Mouse (Mus musculus): ENCODE measurements around the gene Lmo4. TPM values are rescaled to one million over a fixed set of nuclear protein-coding genes. Genes with fewer than 3 reads are reported as not detected.

Lmo4 gene
- total and polyA plus RNA-seq, 2 experiments from 2014 or later: 234 to 256 TPM

GRCm38 (mm10) chr3:144203988-144204412, 1.0 kb downstream of the Lmo4 start:
- H3K4me2 ChIP-seq (ENCODE audit: low read depth): peak overlapping the region; percentile 92
- peak; percentile 54 for DNase-seq

GRCm38 (mm10) chr3:144203259-144203987, 1.6 kb downstream of the Lmo4 start:
- H3K36me3 ChIP-seq (ENCODE audit: insufficient read depth): no peaks in the 10 kb centered on the region
- H3K4me2 ChIP-seq (ENCODE audit: low read depth): peak overlapping the region; percentile 92
- no peaks in the 10 kb centered on the region for H3K9me3 ChIP-seq (ENCODE audit: low read length)
- no peak for TF ChIP-seq CTCF (IDR thresholded peaks at IDR 0.05; ENCODE audit: low read depth)
- H3K4me3 ChIP-seq (ENCODE audit: low read depth, low read length): peak overlapping the region; percentile 90
- ATAC-seq: no peak
- peaks cover 6% of the 10 kb centered on the region; the same call in 1 of the 2 replicates for H3K4me1 ChIP-seq (ENCODE audit: insufficient read depth)
- H3K27ac ChIP-seq (ENCODE audit: low read depth, low read length): peak overlapping the region; percentile 94
- H3K9ac ChIP-seq: peak overlapping the region; percentile 96
- 1% methylated on average over 15 of the region's 15 CpGs for WGBS
- DNase-seq: peak; percentile 54
- H3K27me3 ChIP-seq (ENCODE audit: insufficient read depth, low read length): no peaks in the 10 kb centered on the region

More at GRCm38 (mm10) chr3:144203988-144204412, 1.0 kb downstream of the Lmo4 start:
- Histone ChIP-seq H3K27ac (ENCODE audit: low read depth, low read length) (peak overlapping the region; percentile 94), H3K9me3 (ENCODE audit: low read length) (no peaks in the 10 kb centered on the region), H3K4me1 (ENCODE audit: insufficient read depth) (peaks cover 6% of the 10 kb centered on the region; the same call in 1 of the 2 replicates), H3K36me3 (ENCODE audit: insufficient read depth) (no peaks in the 10 kb centered on the region), H3K4me3 (ENCODE audit: low read depth, low read length) (peak overlapping the region; percentile 90), H3K27me3 (ENCODE audit: insufficient read depth, low read length) (no peaks in the 10 kb centered on the region), H3K9ac (peak overlapping the region; percentile 96)
- no peak for ATAC-seq
- 2% methylated on average over 5 of the region's 5 CpGs for WGBS
- TF ChIP-seq CTCF (IDR thresholded peaks at IDR 0.05; ENCODE audit: low read depth): no peak

- Histone ChIP-seq H3K4me1 (ENCODE audit: insufficient read depth) (peaks cover 6% of the 10 kb centered on the region; the same call in 1 of the 2 replicates), H3K4me3 (ENCODE audit: low read depth, low read length) (peak overlapping the region; percentile 90), H3K4me2 (ENCODE audit: low read depth) (peak overlapping the region; percentile 92), H3K27me3 (ENCODE audit: insufficient read depth, low read length) (no peaks in the 10 kb centered on the region), H3K9ac (peak overlapping the region; percentile 96), H3K36me3 (ENCODE audit: insufficient read depth) (no peaks in the 10 kb centered on the region), H3K9me3 (ENCODE audit: low read length) (no peaks in the 10 kb centered on the region), H3K27ac (ENCODE audit: low read depth, low read length) (peak overlapping the region; percentile 94)
- TF ChIP-seq CTCF (IDR thresholded peaks at IDR 0.05; ENCODE audit: low read depth): no peak
- DNase-seq: peak; percentile 35
- WGBS: 2% methylated on average over 14 of the region's 14 CpGs
- no peak for ATAC-seq
Measured at GRCm38 (mm10) chr3:144202574-144203258, 2.3 kb downstream of the Lmo4 start.

DNA sequence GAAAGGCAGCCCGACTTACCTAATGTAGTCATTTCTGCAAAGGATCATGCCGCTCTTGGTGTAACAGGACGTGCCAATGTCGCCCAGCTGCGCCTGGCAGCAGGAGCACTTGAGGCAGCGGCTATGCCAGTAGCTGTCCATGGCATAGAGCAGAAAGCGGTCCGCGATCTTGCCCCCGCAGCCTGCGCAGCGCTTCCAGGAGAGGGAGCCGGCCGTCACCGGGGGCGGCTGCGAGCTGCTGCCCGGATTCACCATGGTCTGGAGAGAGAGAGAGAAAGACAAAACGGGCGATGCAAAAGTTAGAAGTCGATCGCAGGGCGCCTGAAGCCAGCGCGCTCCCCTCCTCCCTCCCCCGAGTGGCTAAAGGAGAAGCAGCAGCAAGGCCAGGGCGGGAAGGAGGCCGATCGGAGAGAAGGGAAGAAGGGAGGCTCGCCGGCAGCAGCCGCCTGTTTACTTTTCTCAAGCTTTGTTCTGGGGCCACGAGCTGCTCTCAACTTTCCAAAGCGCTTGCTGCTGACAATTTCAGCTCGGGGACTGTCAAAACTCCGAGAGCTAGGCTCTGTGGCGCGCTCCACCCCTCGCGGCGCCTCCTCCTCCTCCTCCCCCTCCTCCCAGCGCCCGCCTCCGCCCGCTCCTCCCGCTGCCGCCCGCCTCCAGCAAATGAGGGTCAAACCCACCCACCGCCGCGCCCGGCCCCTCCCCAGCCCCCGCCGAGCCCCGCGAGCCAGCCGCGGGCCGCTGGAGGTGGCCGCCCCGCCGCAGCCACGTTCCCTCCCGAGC, 3.0 kb downstream of the Lmo4 start:
- DNase-seq (peak; percentile 81), ATAC-seq (peak; percentile 18)
- no peaks in the 10 kb centered on the region for H3K27me3 ChIP-seq (ENCODE audit: insufficient read depth, low read length)
- peak overlapping the region; percentile 92 for H3K4me2 ChIP-seq (ENCODE audit: low read depth)
- WGBS: 1% methylated on average over 59 of the region's 64 CpGs
- H3K27ac ChIP-seq (ENCODE audit: low read depth, low read length): peak overlapping the region; percentile 94
- H3K9ac ChIP-seq: peak overlapping the region; percentile 96
- TF ChIP-seq CTCF (IDR thresholded peaks at IDR 0.05; ENCODE audit: low read depth): peak; percentile 17; the same call in 1 of the 2 replicates
- H3K36me3 ChIP-seq (ENCODE audit: insufficient read depth): no peaks in the 10 kb centered on the region
- H3K9me3 ChIP-seq (ENCODE audit: low read length): no peaks in the 10 kb centered on the region
- H3K4me3 ChIP-seq (ENCODE audit: low read depth, low read length): peak overlapping the region; percentile 90
- H3K4me1 ChIP-seq (ENCODE audit: insufficient read depth): peaks cover 6% of the 10 kb centered on the region; the same call in 1 of the 2 replicates

- no peak overlapping the region for H3K4me3 ChIP-seq (ENCODE audit: low read depth, low read length)
- WGBS: 82% methylated on average over 13 of the region's 13 CpGs
- peaks cover 31% of the 10 kb centered on the region; the same call in 1 of the 2 replicates for H3K36me3 ChIP-seq (ENCODE audit: insufficient read depth)
- no peaks in the 10 kb centered on the region for H3K9me3 ChIP-seq (ENCODE audit: low read length)
- no peaks in the 10 kb centered on the region for H3K4me1 ChIP-seq (ENCODE audit: insufficient read depth)
- no peak for DNase-seq
- no peak for ATAC-seq
- no peaks in the 10 kb centered on the region for H3K27me3 ChIP-seq (ENCODE audit: insufficient read depth, low read length)
- H3K27ac ChIP-seq (ENCODE audit: low read depth, low read length): no peak overlapping the region
- H3K4me2 ChIP-seq (ENCODE audit: low read depth): no peak overlapping the region
- H3K9ac ChIP-seq: no peak overlapping the region
- no peak for TF ChIP-seq CTCF (IDR thresholded peaks at IDR 0.05; ENCODE audit: low read depth)
Measured at GRCm38 (mm10) chr3:144185327-144186152, 19.5 kb downstream of the Lmo4 start.

GRCm38 (mm10) chr3:144184918-144185317, 20.1 kb downstream of the Lmo4 start:
- Histone ChIP-seq H3K4me1 (ENCODE audit: insufficient read depth) (no peaks in the 10 kb centered on the region), H3K4me2 (ENCODE audit: low read depth) (no peak overlapping the region), H3K4me3 (ENCODE audit: low read depth, low read length) (no peak overlapping the region), H3K9ac (no peak overlapping the region), H3K27ac (ENCODE audit: low read depth, low read length) (no peak overlapping the region), H3K36me3 (ENCODE audit: insufficient read depth) (peaks cover 25% of the 10 kb centered on the region; the same call in 1 of the 2 replicates), H3K9me3 (ENCODE audit: low read length) (no peaks in the 10 kb centered on the region), H3K27me3 (ENCODE audit: insufficient read depth, low read length) (no peaks in the 10 kb centered on the region)
- ATAC-seq (no peak), DNase-seq (no peak)
- WGBS: 90% methylated on average over 4 of the region's 4 CpGs
- no peak for TF ChIP-seq CTCF (IDR thresholded peaks at IDR 0.05; ENCODE audit: low read depth)

Measured in forebrain, postnatal 0 days (tissue).